Mouse (Mus musculus): Measurements from ENCODE around the gene Nasp. TPM values are rescaled to one million over a fixed set of nuclear protein-coding genes. Genes with fewer than 3 reads are reported as not detected.

Nasp gene
- polyA plus RNA-seq, 1 experiment: 2.6 TPM

- H3K4me3 ChIP-seq (ENCODE audit: extremely low read depth, insufficient read depth, insufficient read length): no peak overlapping the region
- no peaks in the 10 kb centered on the region for H3K27me3 ChIP-seq (ENCODE audit: control insufficient read depth, insufficient read depth, low read length)
- 91% methylated on average over 6 of the region's 6 CpGs for WGBS
- DNase-seq (ENCODE audit: low read depth in 1 of 2, low spot score in 2 of 2): no peak
- no peaks in the 10 kb centered on the region for H3K36me3 ChIP-seq (ENCODE audit: control insufficient read depth, insufficient read depth, low read length)
- peaks cover 5% of the 10 kb centered on the region; the same call in 1 of the 2 replicates for H3K4me1 ChIP-seq (ENCODE audit: control insufficient read depth, insufficient read depth, insufficient read length)
- no peak overlapping the region for H3K27ac ChIP-seq (ENCODE audit: insufficient read depth, low read length)
- TF ChIP-seq CTCF (IDR thresholded peaks at IDR 0.05; ENCODE audit: extremely low read depth, insufficient read depth, insufficient read length, insufficient replicate concordance): no peak
- TF ChIP-seq POLR2A (IDR thresholded peaks at IDR 0.05; ENCODE audit: low read depth, low read length): no peak
Measured at GRCm38 (mm10) chr4:116653228-116653627, 25.5 kb upstream of the Nasp start.

GRCm38 (mm10) chr4:116651797-116652135 lies 24.0 kb upstream of the Nasp start:
- H3K4me3 ChIP-seq (ENCODE audit: extremely low read depth, insufficient read depth, insufficient read length): peak overlapping the region; percentile 97; the same call in 1 of the 2 replicates
- TF ChIP-seq CTCF (IDR thresholded peaks at IDR 0.05; ENCODE audit: extremely low read depth, insufficient read depth, insufficient read length, insufficient replicate concordance) (no peak), POLR2A (IDR thresholded peaks at IDR 0.05; ENCODE audit: low read depth, low read length) (no peak)
- H3K4me1 ChIP-seq (ENCODE audit: control insufficient read depth, insufficient read depth, insufficient read length): peaks cover 5% of the 10 kb centered on the region; the same call in 1 of the 2 replicates
- H3K27ac ChIP-seq (ENCODE audit: insufficient read depth, low read length): no peak overlapping the region
- H3K36me3 ChIP-seq (ENCODE audit: control insufficient read depth, insufficient read depth, low read length): peaks cover 2% of the 10 kb centered on the region; the same call in 1 of the 2 replicates
- no peak for DNase-seq (ENCODE audit: low read depth in 1 of 2, low spot score in 2 of 2)
- 7% methylated on average over 6 of the region's 6 CpGs for WGBS
- no peaks in the 10 kb centered on the region for H3K27me3 ChIP-seq (ENCODE audit: control insufficient read depth, insufficient read depth, low read length)

DNA sequence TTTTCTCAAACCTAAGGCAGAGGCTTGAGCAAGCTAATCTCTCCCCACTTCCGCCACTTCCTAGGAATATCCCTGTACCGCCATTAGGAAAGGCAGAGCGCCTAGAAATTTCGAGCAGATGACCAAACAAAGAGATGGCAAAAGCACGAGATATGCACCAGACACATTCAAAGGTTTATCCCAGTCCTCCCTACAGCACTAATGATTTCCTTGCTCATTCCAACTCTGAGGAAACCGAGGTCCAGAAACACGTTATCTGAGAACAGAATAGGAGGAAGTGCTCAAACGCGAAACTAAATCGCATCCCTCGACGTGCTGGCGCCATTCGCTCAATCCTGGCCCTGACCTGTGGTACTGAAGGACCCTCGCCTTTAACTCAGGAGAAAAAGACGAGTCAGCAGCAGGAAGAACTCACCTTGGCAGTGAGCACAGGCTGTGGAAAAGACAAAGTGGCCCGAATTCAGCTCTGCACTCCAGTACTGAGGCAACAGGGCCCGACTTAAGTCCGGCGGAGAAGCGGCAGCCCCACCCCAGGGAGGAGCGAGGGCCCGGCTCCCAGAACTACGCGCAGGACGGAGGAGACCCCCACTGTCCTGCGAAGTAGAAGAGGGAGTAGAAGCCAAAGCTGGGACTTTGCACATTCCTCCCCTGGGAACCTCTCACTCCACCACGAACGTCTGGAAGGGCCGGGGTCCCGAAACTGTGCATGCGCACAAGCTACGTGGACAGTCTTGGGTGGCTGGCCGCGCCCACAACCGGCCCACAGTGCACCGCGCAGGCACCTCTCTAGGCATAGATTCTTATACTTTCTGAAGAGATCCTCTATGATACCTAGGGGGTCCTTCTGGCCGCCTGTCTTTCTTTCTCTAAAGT lies 23.4 kb upstream of the Nasp start, which contains the start of gene Akr1a1:
Akr1a1 (minus strand) TSS at position 757 of the 873 bp plus-strand sequence.
- under 1% methylated on average over 39 of the region's 39 CpGs for WGBS
- Histone ChIP-seq H3K4me1 (ENCODE audit: control insufficient read depth, insufficient read depth, insufficient read length) (peaks cover 5% of the 10 kb centered on the region; the same call in 1 of the 2 replicates), H3K27me3 (ENCODE audit: control insufficient read depth, insufficient read depth, low read length) (no peaks in the 10 kb centered on the region), H3K4me3 (ENCODE audit: extremely low read depth, insufficient read depth, insufficient read length) (peak within 1 kb of the TSS; percentile 97), H3K36me3 (ENCODE audit: control insufficient read depth, insufficient read depth, low read length) (peaks cover 2% of the 10 kb centered on the region; the same call in 1 of the 2 replicates), H3K27ac (ENCODE audit: insufficient read depth, low read length) (peak within 1 kb of the TSS; percentile 84)
- TF ChIP-seq CTCF (IDR thresholded peaks at IDR 0.05; ENCODE audit: extremely low read depth, insufficient read depth, insufficient read length, insufficient replicate concordance) (no peak), POLR2A (IDR thresholded peaks at IDR 0.05; ENCODE audit: low read depth, low read length) (peak; percentile 74; the same call in 1 of the 2 replicates)
- peak; percentile 65 to 90 for DNase-seq (ENCODE audit: low read depth in 1 of 2, low spot score in 2 of 2)

DNA sequence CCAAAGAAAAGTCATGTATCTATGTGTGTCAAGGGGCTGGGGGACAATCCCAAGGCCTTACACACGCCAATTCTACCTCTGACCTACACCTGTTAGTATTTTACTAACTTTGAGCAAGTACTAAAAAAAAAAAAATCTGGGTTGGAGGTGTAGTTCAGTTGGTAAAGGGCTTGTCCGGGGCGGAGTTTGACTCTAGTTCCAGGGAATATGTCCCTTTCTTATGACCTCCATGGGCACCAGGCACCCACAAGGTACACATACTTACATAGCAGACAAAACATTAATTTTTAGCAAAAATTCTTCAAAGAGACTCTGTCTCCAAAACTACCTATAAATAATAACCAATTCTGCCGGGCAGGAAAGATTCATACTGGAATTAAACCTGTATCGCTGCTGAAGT lies 22.6 kb upstream of the Nasp start:
- H3K4me3 ChIP-seq (ENCODE audit: extremely low read depth, insufficient read depth, insufficient read length): peak overlapping the region; percentile 97
- no peaks in the 10 kb centered on the region for H3K27me3 ChIP-seq (ENCODE audit: control insufficient read depth, insufficient read depth, low read length)
- peaks cover 5% of the 10 kb centered on the region; the same call in 1 of the 2 replicates for H3K4me1 ChIP-seq (ENCODE audit: control insufficient read depth, insufficient read depth, insufficient read length)
- WGBS: 39% methylated on average over 5 of the region's 5 CpGs
- TF ChIP-seq POLR2A (IDR thresholded peaks at IDR 0.05; ENCODE audit: low read depth, low read length) (no peak), CTCF (IDR thresholded peaks at IDR 0.05; ENCODE audit: extremely low read depth, insufficient read depth, insufficient read length, insufficient replicate concordance) (no peak)
- H3K36me3 ChIP-seq (ENCODE audit: control insufficient read depth, insufficient read depth, low read length): peaks cover 2% of the 10 kb centered on the region; the same call in 1 of the 2 replicates
- no peak overlapping the region; the same call in 1 of the 2 replicates for H3K27ac ChIP-seq (ENCODE audit: insufficient read depth, low read length)
- DNase-seq (ENCODE audit: low read depth in 1 of 2, low spot score in 2 of 2): no peak

- 94% methylated on average over 2 of the region's 2 CpGs for WGBS
- TF ChIP-seq CTCF (IDR thresholded peaks at IDR 0.05; ENCODE audit: extremely low read depth, insufficient read depth, insufficient read length, insufficient replicate concordance) (no peak), POLR2A (IDR thresholded peaks at IDR 0.05; ENCODE audit: low read depth, low read length) (no peak)
- Histone ChIP-seq H3K36me3 (ENCODE audit: control insufficient read depth, insufficient read depth, low read length) (peaks cover 2% of the 10 kb centered on the region; the same call in 1 of the 2 replicates), H3K4me3 (ENCODE audit: extremely low read depth, insufficient read depth, insufficient read length) (no peak overlapping the region), H3K27ac (ENCODE audit: insufficient read depth, low read length) (no peak overlapping the region), H3K27me3 (ENCODE audit: control insufficient read depth, insufficient read depth, low read length) (no peaks in the 10 kb centered on the region), H3K4me1 (ENCODE audit: control insufficient read depth, insufficient read depth, insufficient read length) (peaks cover 5% of the 10 kb centered on the region; the same call in 1 of the 2 replicates)
- no peak for DNase-seq (ENCODE audit: low read depth in 1 of 2, low spot score in 2 of 2)
Measured at GRCm38 (mm10) chr4:116649411-116649810, 21.7 kb upstream of the Nasp start.

GRCm38 (mm10) chr4:116645624-116646023 lies 17.9 kb upstream of the Nasp start:
- H3K4me1 ChIP-seq (ENCODE audit: control insufficient read depth, insufficient read depth, insufficient read length): peaks cover 5% of the 10 kb centered on the region; the same call in 1 of the 2 replicates
- TF ChIP-seq CTCF (IDR thresholded peaks at IDR 0.05; ENCODE audit: extremely low read depth, insufficient read depth, insufficient read length, insufficient replicate concordance) (no peak), POLR2A (IDR thresholded peaks at IDR 0.05; ENCODE audit: low read depth, low read length) (no peak)
- H3K36me3 ChIP-seq (ENCODE audit: control insufficient read depth, insufficient read depth, low read length): peaks cover 16% of the 10 kb centered on the region
- H3K4me3 ChIP-seq (ENCODE audit: extremely low read depth, insufficient read depth, insufficient read length): no peak overlapping the region
- DNase-seq (ENCODE audit: low read depth in 1 of 2, low spot score in 2 of 2): no peak
- 90% methylated on average over 7 of the region's 7 CpGs for WGBS
- H3K27me3 ChIP-seq (ENCODE audit: control insufficient read depth, insufficient read depth, low read length): no peaks in the 10 kb centered on the region
- no peak overlapping the region for H3K27ac ChIP-seq (ENCODE audit: insufficient read depth, low read length)
